Mouse (Mus musculus): ENCODE data around the gene Mvb12a. TPM values are rescaled to one million over a fixed set of nuclear protein-coding genes. Genes with fewer than 3 reads are reported as not detected.

The Mvb12a gene
- total and polyA plus RNA-seq, 3 experiments, result 80.5 to 157 (median 128) TPM

DNA sequence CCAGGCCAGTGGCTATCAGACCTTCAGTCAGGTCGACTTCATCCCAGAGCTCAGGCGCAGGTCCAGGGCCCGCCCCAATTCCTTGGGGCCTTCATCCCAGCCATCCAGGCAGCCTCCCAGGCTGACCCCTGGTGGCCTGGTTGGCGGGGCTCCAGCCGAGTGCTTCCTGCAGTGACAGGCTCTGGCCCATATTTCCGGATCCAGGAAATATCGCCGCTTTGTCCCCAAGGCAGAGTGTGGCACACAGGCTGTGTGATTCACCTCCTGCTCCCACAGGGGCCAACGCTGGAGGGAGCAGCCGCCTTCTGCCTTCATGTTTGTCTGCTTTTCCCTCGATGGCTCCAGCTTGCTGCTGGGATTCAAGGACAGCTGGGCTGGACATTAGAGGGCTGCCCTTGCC, 46.2 kb upstream of the Mvb12a start:
- in situ Hi-C loops (cut with MboI; ENCODE audit: low pct_ligation_motif_present, low pct_unique_long_range_greater_than_20kb, low sequenced_read_pairs), result no loop called here
- TF ChIP-seq SIN3A (IDR thresholded peaks at IDR 0.05; ENCODE audit: low read length) (no peak), BHLHE40 (IDR thresholded peaks at IDR 0.05; ENCODE audit: low read depth, low read length) (no peak)

DNA sequence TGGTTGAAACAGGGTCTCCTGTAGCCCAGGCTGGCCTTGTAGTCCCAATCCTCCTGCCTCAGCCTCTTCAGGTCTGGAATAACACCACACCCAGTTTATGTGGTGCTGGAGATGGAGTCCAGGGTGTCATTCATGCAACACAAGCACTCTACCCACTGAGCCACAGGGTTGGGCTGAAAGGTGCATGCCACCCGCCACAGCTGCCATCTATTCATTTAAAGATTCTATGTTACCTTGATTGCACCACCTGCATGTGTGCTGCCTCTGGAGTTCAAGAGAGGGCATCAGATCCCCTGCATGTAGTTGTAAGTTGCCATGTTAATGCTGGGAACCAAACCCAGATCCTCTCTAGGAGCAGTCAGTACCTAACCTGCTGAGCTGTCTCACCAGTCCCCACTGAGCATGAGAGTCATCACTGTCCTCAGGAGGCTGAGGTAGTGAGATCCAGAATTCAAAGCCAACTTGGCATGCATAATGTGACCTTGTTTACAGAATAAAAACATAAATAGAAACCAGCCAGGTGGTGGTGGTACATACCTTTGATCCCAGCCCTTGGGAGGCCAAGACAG, 45.6 kb upstream of the Mvb12a start:
- DNase-seq (ENCODE audit: extremely low read depth), result no peak
- H3K4me3 ChIP-seq (replicated peaks in 1 of 3; ENCODE audit: low read depth in 2 of 3, low read length in 2 of 3, poor library complexity in 1 of 3), result no peak overlapping the region
- in situ Hi-C loops (cut with MboI; ENCODE audit: low pct_ligation_motif_present, low pct_unique_long_range_greater_than_20kb, low sequenced_read_pairs) (no loop called here), dilution Hi-C loops (cut with MboI; ENCODE audit: extremely low pct_ligation_motif_present, extremely low pct_unique_long_range_greater_than_20kb, low sequenced_read_pairs) (no loop called here)
- peaks cover 11 to 57% of the 10 kb centered on the region in 2 experiments for H3K36me3 ChIP-seq (replicated peaks in 1 of 2; ENCODE audit: control insufficient read depth in 1 of 2, insufficient read depth in 1 of 2, low read length in 1 of 2)
- H3K9ac ChIP-seq (ENCODE audit: insufficient read depth, low read depth), result no peak overlapping the region
- H3K9me3 ChIP-seq (replicated peaks; ENCODE audit: low read length), result no peaks in the 10 kb centered on the region
- no peak for TF ChIP-seq MYC (IDR thresholded peaks at IDR 0.05; ENCODE audit: low read depth, low read length)
- no peak for TF ChIP-seq MXI1 (IDR thresholded peaks at IDR 0.05; ENCODE audit: low read depth, low read length)
- no peaks in the 10 kb centered on the region for H3K27me3 ChIP-seq (replicated peaks)
- H3K27ac ChIP-seq (ENCODE audit: insufficient read depth, low read depth), result no peak overlapping the region
- no peaks in the 10 kb centered on the region for H3K79me2 ChIP-seq (replicated peaks; ENCODE audit: control insufficient read depth, extremely low read depth, insufficient read depth, poor library complexity, severe bottlenecking)
- peaks cover 0 to 15% of the 10 kb centered on the region in 2 experiments; a peak in 2 of 4 replicates for H3K4me1 ChIP-seq (ENCODE audit: control insufficient read depth in 1 of 2, insufficient read depth in 2 of 2)
- H3K4me2 ChIP-seq (ENCODE audit: insufficient read depth, low read depth, poor library complexity, severe bottlenecking), result no peak overlapping the region

More for the DNA sequence above, 46.2 kb upstream of the Mvb12a start:
- no peaks in the 10 kb centered on the region for H3K27me3 ChIP-seq (replicated peaks)
- no peak overlapping the region for H3K4me3 ChIP-seq (replicated peaks in 1 of 3; ENCODE audit: low read depth in 2 of 3, low read length in 2 of 3, poor library complexity in 1 of 3)
- peaks cover 0 to 14% of the 10 kb centered on the region in 2 experiments; a peak in 2 of 4 replicates for H3K4me1 ChIP-seq (ENCODE audit: control insufficient read depth in 1 of 2, insufficient read depth in 2 of 2)
- H3K9me3 ChIP-seq (replicated peaks; ENCODE audit: low read length), result no peaks in the 10 kb centered on the region
- H3K27ac ChIP-seq (ENCODE audit: insufficient read depth, low read depth), result no peak overlapping the region
- H3K79me2 ChIP-seq (replicated peaks; ENCODE audit: control insufficient read depth, extremely low read depth, insufficient read depth, poor library complexity, severe bottlenecking), result no peaks in the 10 kb centered on the region
- H3K36me3 ChIP-seq (replicated peaks in 1 of 2; ENCODE audit: control insufficient read depth in 1 of 2, insufficient read depth in 1 of 2, low read length in 1 of 2), result peaks cover 16 to 64% of the 10 kb centered on the region in 2 experiments
- no peak overlapping the region for H3K9ac ChIP-seq (ENCODE audit: insufficient read depth, low read depth)
- H3K4me2 ChIP-seq (ENCODE audit: insufficient read depth, low read depth, poor library complexity, severe bottlenecking), result no peak overlapping the region
- DNase-seq (ENCODE audit: extremely low read depth), result no peak
- dilution Hi-C loops (cut with MboI; ENCODE audit: extremely low pct_ligation_motif_present, extremely low pct_unique_long_range_greater_than_20kb, low sequenced_read_pairs), result no loop called here

- TF ChIP-seq SIN3A (IDR thresholded peaks at IDR 0.05; ENCODE audit: low read length) (no peak), POLR2AphosphoS2 (IDR thresholded peaks at IDR 0.05; ENCODE audit: low read depth, low read length) (0 out of 2 replicates have a peak, but pooled peaks have one; percentile 47)
- Histone ChIP-seq H3K9me3 (replicated peaks; ENCODE audit: low read length) (no peaks in the 10 kb centered on the region), H3K4me2 (ENCODE audit: insufficient read depth, low read depth, poor library complexity, severe bottlenecking) (no peak overlapping the region), H3K36me3 (replicated peaks in 1 of 2; ENCODE audit: control insufficient read depth in 1 of 2, insufficient read depth in 1 of 2, low read length in 1 of 2) (peaks cover 4 to 49% of the 10 kb centered on the region in 2 experiments), H3K79me2 (replicated peaks; ENCODE audit: control insufficient read depth, extremely low read depth, insufficient read depth, poor library complexity, severe bottlenecking) (no peaks in the 10 kb centered on the region), H3K27me3 (replicated peaks) (no peaks in the 10 kb centered on the region), H3K4me1 (ENCODE audit: control insufficient read depth in 1 of 2, insufficient read depth in 2 of 2) (peaks cover 0 to 21% of the 10 kb centered on the region in 2 experiments; a peak in 2 of 4 replicates), H3K27ac (ENCODE audit: insufficient read depth, low read depth) (no peak overlapping the region), H3K9ac (ENCODE audit: insufficient read depth, low read depth) (no peak overlapping the region), H3K4me3 (replicated peaks in 1 of 3; ENCODE audit: low read depth in 2 of 3, low read length in 2 of 3, poor library complexity in 1 of 3) (no peak overlapping the region)
- dilution Hi-C loops (cut with MboI; ENCODE audit: extremely low pct_ligation_motif_present, extremely low pct_unique_long_range_greater_than_20kb, low sequenced_read_pairs) (no loop called here), in situ Hi-C loops (cut with MboI; ENCODE audit: low pct_ligation_motif_present, low pct_unique_long_range_greater_than_20kb, low sequenced_read_pairs) (no loop called here)
- no peak for DNase-seq (ENCODE audit: extremely low read depth)
These were observed 44.7 kb upstream of the Mvb12a start for GRCm38 (mm10) chr8:71497881-71498501.
